Mouse (Mus musculus) lung, adult 2 months (tissue): ENCODE measurements around the gene Fkbp10.

ENCODE experiments used
- CTCF ChIP-seq: fragments of 200-500 bp; IDR thresholded peaks from 2 replicates; pipeline ENCODE4 v1.5.1; 2011; ENCODE audit warnings: mild to moderate bottlenecking, low read length, control low read depth; ENCODE audit not compliant: insufficient read depth
- POLR2A ChIP-seq: fragments of 200-500 bp; IDR thresholded peaks from 2 replicates; pipeline ENCODE4 v1.6.1; 2011; ENCODE audit warnings: low read depth, mild to moderate bottlenecking, control low read depth, low read length, borderline replicate concordance; ENCODE audit errors: extremely low read depth

DNA sequence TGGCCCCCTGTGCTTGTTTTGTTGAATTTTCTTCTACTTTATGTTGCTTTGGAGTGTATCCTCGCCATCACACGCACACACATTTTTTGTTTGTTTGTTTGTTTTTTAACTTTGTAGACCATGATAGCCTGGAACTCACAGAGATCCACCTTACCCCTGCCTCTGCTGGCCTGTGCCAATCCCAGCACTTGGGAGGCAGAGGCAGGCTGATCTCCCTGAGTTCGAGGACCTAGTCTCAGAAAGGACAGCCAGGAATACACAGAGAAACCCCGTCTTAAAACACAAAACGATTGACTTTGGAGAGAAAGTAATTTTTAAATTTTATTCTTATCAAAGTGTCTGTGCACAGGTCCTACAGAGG lies 57.4 kb downstream of the Fkbp10 start:
- TF ChIP-seq POLR2A (no peak), CTCF (no peak)
